Mouse (Mus musculus) layer of hippocampus, adult 8-10 months (tissue): ENCODE measurements around the gene Knl1. TPM values are rescaled to one million over a fixed set of nuclear protein-coding genes. Genes with fewer than 3 reads are reported as not detected.
A peak's percentile ranks its signal among the peaks of the same experiment; 100 is the strongest.
"Not testable (repeated sequence)": the region's sequence is repeated elsewhere in the genome, so short reads cannot be mapped to it uniquely, and the experiment has no call there.

Source experiments
- DNase-seq, 2 experiments: peaks; one replicate each; pipeline ENCODE4 v3.0.0; 2022; ENCODE audit warnings: low spot score in 2 of 2
- total RNA-seq, 4 experiments: library from RNA; stranded (reverse); gene quantifications; 2 replicates each; pipeline ENCODE4 v1.2.4; 2022

Knl1 gene
- under 1 TPM in 3 of 4 experiments, not detected in 1; 0.14 to 0.48 (median 0.29) TPM for total RNA-seq

DNA sequence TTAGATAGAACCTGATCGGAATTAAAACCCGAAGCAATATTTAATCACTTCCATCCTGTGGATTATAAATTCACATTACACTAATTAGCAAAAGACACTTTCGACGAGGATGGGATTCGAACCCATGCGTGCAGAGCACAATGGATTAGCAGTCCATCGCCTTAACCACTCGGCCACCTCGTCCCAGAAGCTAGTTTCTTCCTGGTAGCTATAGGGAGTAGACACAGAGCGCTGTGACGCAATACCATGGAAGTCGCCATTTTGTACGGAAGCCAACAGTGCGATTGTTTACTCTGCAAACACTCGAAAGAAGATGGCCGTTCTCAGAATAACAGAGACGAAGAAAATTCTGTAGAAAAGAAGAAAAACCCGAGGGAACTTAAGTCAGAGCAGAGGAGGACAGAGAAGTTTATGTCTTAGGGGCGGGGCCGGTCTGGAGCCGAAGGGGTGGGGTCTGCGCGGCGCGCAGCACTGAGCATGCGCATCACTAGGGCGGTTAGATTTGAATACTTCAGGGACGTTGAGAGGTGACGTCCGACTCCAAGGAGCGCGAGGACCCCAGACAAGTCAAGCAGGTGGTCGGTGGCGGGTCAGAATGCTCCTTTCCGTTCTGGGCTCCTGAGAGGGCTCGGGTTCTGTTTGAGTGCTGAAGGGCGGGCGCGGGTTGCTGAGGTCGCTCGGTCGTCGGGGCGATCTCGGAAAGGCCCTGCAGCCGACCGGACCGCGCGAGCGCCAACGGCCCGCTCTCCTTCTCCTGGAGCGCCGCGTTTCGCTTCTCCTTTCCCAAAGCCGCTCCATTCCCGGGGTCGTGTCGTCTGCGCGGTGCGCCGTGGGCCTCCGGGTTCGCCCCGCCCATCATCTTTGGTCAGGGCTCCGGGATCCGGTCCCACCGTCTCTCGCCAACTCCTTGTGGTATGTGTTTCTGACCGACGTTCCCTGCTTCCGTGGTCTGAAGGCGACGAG is at the start of gene Knl1:
TSS of gene Knl1 (plus strand) at position 471 of the 963 bp plus-strand sequence.
- DNase-seq = peak; percentile 93 to 99

DNA sequence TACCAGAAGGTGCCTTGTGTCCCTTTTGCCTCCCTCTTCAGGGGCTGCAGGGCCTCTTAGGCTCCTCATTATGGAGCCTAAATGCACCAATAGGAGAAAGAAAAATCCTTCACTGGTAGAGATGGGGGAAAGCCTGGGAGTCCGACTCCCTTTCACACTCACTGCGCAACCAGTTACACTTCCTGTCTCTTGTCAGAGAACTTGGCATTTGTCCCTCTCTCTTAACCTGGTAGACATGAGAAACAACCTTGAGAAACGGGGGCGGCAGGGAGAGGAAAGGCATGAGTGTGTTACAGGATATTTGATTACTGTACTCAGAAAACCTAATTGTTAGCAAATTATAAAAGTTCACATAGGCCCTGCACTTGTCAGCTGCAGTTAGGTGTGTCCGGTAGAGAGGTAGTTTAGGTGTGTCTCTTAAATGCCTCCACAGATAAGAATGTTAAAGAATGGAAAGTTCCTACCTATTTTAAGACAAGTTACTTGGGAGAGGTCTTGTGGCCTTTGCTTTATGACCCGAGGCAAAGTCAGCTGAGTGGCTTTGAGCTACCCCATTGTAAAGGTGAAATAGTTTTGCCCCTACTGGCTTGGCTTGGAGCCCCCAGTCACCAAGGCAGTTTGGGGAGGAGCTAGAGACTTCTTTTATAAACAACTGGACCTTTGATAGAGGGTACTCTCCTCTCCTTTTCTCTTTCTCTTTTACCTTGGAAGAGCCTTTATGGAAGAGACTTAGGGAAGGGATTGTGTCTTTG is 48.6 kb upstream of the Knl1 start:
- no peak for DNase-seq

DNA sequence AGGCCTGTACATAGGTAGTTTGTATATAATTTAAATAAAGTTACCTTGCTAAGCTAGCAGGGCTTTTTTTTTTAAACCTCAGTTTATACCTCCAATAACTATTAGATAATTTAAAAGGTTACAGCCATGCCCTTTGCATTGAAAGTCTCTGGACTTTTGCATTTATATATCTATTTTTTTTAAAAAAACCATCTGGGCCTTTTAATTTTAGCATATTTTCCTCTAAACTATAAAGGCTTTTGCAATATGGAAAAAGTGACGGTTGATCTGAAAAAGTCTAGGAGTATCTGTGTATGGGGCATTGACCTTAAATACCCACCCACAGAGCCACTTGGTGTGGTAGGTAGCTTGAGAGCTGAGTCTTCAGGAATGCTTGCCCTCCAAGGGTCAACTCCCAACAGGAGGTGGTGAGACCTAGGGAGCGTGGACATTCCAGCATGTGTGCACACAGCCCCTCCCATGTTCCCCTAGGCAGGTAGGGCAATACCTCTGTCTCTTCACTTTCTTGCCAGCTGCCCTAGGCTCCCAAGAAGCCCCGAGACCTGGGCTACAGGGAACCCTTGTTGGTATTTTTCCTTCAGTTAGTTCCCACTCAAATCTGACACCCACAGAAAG is 47.8 kb upstream of the Knl1 start:
- no peak for DNase-seq

GRCm38 (mm10) chr2:119006886-119007285 is 40.0 kb upstream of the Knl1 start:
- DNase-seq = no peak

GRCm38 (mm10) chr2:119009376-119009775 is 37.5 kb upstream of the Knl1 start:
- DNase-seq = no peak

- no peak for DNase-seq
Observed at GRCm38 (mm10) chr2:119014989-119015388, 31.9 kb upstream of the Knl1 start.

DNA sequence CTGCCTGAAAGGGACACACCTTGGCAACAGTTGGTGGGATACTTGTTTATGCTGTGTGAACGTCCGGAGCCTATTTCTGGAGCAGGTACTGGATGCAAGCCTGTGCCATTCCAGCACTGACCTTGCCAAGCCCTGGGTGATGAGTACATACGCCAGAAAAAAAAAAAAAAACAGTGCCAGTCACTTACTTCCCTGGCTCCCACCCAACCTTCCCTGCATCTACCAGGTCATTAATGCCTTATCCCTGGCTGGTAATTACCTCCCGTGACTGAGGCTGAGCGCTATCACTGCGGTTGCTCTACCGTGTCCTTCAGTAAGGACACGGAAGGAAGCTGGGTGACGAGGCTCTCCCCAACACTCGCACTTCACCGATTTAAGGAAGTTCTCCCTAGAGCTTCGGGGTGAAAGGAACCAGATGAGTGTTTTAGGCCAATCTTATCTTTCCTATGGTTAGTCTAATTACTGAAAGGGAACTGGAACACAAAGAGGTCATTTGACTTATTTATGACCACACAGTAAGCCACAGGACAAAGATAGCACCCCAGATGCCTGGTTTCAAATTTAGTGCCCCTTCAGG is 31.2 kb upstream of the Knl1 start:
- no peak for DNase-seq

- DNase-seq = not testable (repeated sequence)
Observed at GRCm38 (mm10) chr2:119016312-119016711, 30.6 kb upstream of the Knl1 start.

GRCm38 (mm10) chr2:119017647-119018046 is 29.3 kb upstream of the Knl1 start:
- no peak for DNase-seq

DNA sequence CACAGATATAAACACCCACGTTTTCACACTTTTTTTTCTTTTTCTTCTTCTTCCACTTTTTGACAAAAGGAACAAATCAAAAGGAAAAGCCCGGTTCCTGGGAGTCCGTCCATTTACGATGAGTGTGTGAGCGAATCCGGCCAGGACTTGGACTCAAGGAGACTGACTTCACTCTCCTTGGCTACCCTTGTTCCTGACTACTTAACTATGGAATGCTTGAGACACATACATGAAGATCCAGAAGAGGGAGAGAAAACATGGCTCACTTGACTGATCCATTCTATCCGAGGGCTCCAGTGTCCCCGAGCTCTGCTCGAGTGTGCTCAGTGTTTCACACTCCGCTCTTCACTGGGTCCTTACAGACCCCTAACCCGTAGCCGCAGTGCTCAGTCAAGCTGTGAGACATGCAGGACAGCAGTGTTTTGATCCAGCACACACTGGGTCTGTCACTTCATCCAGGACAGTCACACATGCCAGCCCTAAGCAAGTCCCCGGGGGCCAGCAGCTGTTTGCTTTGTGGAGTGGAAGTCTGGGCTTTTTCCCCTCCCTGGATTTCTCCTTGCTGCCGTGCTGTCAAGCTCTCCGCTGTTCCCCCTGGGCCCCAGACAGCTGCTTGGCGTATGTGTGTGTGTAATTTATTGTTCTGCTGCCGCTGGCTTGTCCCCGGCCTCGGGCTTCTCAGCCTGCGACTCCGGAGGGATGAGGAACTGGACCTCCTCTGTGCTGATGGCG is 28.4 kb upstream of the Knl1 start:
- DNase-seq = no peak

- no peak for DNase-seq
Observed at GRCm38 (mm10) chr2:119019131-119019530, 27.8 kb upstream of the Knl1 start.

DNA sequence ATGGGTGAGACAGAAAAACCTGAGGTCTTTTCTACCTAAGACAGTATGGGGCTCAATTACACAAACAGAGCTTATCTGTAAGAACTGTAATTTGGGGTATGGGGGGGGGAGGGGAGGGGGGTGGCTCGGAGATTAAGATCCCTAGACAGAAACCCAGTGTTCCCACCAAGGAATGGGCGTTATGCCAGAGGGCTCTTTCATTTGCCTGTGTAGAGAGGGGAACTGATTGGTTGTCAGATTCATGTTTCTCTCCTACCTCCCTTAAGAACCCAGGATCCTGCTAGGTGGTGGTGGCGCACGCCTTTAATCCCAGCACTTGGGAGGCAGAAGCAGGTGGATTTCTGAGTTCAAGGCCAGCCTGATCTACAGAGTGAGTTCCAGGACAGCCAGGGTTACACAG is 27.4 kb upstream of the Knl1 start:
- DNase-seq = no peak

DNA sequence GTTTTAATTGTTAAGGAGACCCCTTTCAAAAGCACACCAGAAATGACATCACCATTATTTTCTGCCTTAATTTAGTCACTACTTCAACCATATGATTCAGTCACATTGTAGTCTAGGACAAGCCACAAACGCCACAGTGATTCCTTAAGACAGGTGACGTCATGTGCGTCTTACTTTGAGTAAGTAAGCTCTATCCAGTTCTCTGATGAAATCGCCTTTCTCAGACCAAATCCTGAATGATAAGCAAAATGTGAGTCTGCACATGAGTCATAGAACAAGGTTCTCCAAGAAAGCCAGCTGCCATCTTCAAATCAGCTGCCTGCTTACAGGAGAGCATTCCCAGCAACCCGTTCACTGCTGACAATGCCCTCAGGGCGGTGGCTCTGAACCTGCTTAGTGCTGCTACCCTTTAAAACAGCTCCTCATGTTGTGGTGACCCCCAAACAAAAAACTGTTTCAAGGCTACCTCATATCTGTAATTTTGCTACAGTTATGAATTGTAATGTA is 23.7 kb upstream of the Knl1 start:
- DNase-seq = no peak

GRCm38 (mm10) chr2:119024536-119025238 is 22.2 kb upstream of the Knl1 start:
- DNase-seq = no peak

DNA sequence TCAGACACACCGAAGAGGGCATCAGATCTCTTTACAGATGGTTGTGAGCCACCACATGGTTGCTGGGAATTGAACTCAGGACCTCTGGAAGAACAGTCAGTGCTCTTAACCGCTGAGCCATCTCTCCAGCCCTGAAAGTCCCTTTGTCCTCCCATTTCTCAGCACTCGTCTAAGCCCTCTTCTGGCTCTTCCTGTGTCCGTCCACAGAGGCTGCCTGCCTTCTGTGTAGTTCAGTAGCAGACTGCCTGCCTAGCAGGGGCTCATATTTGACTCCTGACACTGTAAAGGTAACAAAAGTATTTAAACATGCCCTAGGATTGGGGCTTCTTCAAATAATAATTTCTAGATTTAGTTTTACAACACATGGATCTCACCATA is 21.7 kb upstream of the Knl1 start:
- DNase-seq = no peak

DNA sequence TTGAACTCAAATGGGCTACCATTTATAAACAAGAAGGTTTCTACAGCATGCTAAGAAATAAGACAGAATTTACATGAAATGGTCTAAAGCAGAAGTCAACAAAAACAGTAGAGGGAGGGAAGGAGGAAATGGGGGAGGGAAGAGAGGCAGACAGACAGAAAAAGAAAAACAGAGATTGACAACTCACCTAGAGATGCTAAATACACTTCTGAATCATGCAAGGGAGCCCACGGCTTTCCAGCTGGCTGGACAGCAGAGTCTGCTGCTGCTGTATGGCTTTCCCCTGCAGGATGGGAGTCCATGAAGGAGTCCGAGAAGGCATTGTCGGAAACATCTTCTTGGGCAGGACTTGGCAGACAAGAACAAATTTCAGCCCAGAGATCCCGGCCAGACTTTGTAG is 20.0 kb upstream of the Knl1 start:
- DNase-seq = no peak

DNA sequence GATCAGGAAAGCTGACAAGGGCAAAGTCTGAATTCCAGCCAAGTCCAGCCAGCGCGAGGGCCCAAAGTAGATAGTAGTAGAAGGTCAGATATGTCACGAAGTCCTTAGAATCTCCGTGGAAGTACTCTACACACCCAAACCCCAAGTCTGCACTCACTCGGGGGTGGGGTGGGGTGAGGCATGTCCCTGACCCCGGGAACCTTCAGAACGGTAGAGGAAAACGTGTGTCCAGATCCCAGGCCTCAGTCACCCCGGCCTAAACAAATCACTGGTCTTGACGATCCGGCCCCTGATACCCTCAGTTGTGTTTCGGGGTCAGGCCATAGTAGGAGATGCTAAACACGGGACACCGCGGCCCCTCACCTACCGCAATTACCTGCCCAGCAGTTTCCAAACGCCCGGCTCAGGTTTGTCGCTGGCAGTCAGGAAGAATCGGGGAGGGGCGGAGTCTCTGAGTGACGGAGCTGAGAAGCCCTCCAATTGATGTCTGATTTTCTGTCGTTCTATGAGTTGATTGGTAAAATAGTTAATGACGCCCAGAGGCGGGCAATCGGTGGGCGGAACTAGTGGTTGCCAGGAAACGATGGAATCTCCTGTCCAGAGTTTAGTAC is 17.9 kb upstream of the Knl1 start, which contains the start of gene Ccdc32:
TSS of gene Ccdc32 (minus strand) at position 453 of the 611 bp plus-strand sequence.
- peak; percentile 97 for DNase-seq

GRCm38 (mm10) chr2:119032191-119032590 is 14.7 kb upstream of the Knl1 start:
- DNase-seq = no peak

DNA sequence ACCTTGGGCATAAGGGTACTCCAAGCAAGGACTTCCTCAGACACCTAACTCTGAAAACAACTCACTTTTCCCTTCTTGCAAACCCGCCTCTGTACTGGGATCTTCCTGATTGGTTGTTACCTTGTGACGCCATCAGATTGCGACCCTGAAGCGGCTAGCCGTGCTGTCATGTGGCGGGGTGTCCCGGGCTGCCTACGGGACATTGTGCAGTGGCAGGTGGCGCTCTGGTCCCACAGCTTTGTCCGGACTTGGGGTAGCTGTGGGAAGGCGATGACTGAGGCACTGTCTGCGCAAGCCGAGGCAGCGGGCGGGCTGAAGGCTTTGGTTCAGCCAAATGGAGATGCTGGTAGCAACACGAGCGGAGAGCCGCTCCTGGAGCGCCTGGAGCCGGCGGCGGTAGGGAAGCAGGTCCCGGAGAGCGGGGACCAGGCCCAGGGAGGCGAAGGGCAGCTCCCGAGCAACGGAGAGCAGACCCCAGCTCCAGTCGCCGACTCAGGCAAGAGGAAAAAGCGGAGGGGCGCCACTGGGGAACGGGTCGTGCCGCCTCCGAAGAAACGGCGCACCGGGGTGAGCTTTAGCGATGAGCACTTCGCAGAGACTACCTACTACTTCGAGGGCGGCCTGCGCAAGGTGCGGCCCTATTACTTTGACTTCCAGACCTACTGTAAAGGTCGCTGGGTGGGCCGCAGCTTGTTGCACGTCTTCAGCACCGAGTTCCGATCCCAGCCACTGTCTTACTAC is 12.1 kb upstream of the Knl1 start, which contains the start of gene Rpusd2:
TSS of gene Rpusd2 (plus strand) at position 135 of the 741 bp plus-strand sequence.
- DNase-seq = peak; percentile 92 to 93
